Mouse (Mus musculus) erythroblast, embryonic 14.5 days (primary cell): ENCODE measurements around the gene Slc38a3. TPM values are rescaled to one million over a fixed set of nuclear protein-coding genes. Genes with fewer than 3 reads are reported as not detected.

Experiments
- H3K27me3 ChIP-seq: 2 replicates; pipeline ENCODE4 v1.6.1; 2012; ENCODE audit warnings: inconsistent platforms; ENCODE audit not compliant: control insufficient read depth
- H3K36me3 ChIP-seq: 2 replicates; pipeline ENCODE4 v1.6.1; 2012; ENCODE audit warnings: mild to moderate bottlenecking, inconsistent platforms; ENCODE audit not compliant: control insufficient read depth
- H3K4me1 ChIP-seq: 2 replicates; pipeline ENCODE4 v1.6.1; 2012; ENCODE audit warnings: inconsistent platforms; ENCODE audit not compliant: control insufficient read depth
- H3K4me3 ChIP-seq: replicated peaks from 2 replicates; pipeline ENCODE3; 2012; ENCODE audit warnings: moderate library complexity, mild to moderate bottlenecking, inconsistent platforms
- H3K9me3 ChIP-seq: 2 replicates; pipeline ENCODE4 v1.6.1; 2012; ENCODE audit warnings: low read length, inconsistent platforms, mixed read lengths; ENCODE audit not compliant: control insufficient read depth
- GATA1 ChIP-seq: IDR thresholded peaks from 2 replicates; pipeline ENCODE4 v1.6.1; 2012; ENCODE audit warnings: low read length, inconsistent platforms, mixed read lengths
- TAL1 ChIP-seq: IDR thresholded peaks from 3 replicates; pipeline ENCODE4 v1.6.1; 2012; ENCODE audit warnings: low read length, inconsistent platforms, mixed read lengths
- polyA plus RNA-seq: library from polyadenylated mRNA; stranded (reverse); fragments of >175 nt; gene quantifications from 2 replicates; pipeline ENCODE4 v1.2.3, GENCODE M21; 2012

The Slc38a3 gene
- polyA plus RNA-seq, 1 experiment = 0.05 TPM

DNA sequence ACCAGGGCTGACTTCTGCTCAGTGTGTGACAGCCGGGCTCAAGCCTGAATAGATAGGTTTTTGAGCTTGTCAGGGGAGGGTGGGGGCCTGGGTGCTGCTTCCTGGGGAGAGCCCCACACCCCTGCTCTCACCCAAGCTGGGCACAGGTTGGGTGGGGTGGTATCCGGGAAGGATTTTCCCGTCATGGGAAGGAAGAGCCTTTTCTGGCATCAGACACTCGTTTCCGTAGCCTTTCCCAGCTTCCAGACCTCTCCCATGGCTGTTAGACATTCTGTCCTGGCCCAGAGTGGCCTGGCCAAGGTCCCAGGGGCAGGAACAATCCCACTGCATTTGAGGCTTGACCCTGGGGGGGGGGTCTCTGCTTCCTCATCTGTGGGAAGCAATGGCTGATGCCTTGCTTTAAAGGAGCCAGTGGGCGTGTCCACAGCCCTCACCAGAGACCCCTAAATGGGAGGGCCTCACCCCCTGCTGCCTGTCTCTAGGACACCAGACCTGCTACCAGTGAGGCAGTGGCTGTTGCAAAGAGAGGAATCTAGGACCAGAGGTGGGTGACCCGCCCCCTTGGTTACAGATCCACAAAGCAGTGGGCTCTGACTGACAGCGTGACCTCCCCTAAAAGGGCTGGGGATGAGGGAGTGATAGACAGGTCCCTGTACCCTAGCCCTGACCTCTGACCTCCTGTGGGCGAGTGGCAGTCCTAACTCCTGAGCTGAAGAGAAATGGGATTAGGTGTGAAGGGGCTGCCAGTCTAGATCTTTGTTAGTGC is 27.7 kb upstream of the Slc38a3 start:
- Histone ChIP-seq H3K27me3 (peaks cover 17% of the 10 kb centered on the region), H3K4me1 (peaks cover 15% of the 10 kb centered on the region), H3K9me3 (no peaks in the 10 kb centered on the region), H3K4me3 (no peak overlapping the region), H3K36me3 (no peaks in the 10 kb centered on the region)
- TF ChIP-seq TAL1 = no peak
- no peak for TF ChIP-seq GATA1

DNA sequence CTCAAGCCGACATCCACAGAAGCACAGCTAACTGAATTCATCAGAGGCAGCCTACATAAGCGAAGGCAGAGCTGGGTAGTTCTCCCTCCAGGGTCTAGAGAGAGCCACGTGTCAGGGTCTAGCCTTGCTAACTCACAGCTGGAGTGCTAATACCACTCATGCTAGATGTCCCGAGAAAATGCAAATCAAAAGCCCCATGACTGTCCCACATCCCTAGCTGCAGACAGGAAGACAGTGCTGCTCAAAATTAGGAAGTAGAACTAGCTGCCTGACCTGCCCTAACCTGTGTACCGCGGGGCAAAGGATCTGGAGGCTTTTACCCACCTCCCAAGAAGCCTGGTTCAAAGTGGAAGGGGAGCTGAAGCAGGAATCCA is 26.8 kb upstream of the Slc38a3 start:
- H3K9me3 ChIP-seq = no peaks in the 10 kb centered on the region
- H3K27me3 ChIP-seq = peaks cover 17% of the 10 kb centered on the region
- TF ChIP-seq TAL1 = no peak
- TF ChIP-seq GATA1 = no peak
- H3K4me3 ChIP-seq = no peak overlapping the region
- no peaks in the 10 kb centered on the region for H3K36me3 ChIP-seq
- H3K4me1 ChIP-seq = peaks cover 15% of the 10 kb centered on the region

DNA sequence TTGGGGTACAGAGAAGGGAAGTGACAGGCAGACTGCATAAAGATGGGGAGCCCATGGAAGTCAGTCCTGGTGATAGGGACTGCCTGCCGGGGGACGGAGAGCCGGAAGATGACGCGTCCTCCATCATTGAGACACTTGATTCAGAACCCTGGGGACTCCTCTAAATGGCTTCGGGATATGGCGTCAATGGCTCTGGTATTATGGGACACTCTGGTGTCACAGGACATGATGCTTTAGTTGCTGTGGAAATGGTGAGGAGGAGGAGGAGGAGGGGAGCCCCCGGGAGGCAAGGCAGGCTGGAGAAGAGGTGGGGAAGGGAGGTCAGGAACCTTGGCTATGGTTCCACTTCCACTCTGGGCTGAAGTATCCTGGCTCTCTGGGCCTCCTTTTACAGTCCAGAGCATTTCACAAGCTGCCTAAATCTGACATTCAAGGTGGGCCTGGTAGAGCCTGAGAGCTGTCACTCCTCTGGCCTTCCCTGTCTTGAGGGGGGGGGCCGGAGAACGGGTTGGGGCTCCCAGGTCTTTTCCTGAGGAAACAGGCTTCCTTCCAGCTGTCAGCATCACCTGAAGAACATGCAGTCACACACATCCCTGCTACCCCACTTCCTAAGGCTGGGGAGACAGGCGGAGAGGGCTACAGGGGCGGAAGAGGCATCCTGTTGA is 26.2 kb upstream of the Slc38a3 start:
- Histone ChIP-seq H3K9me3 (no peaks in the 10 kb centered on the region), H3K4me1 (peaks cover 15% of the 10 kb centered on the region), H3K4me3 (no peak overlapping the region), H3K27me3 (peaks cover 15% of the 10 kb centered on the region), H3K36me3 (no peaks in the 10 kb centered on the region)
- TF ChIP-seq GATA1 (no peak), TAL1 (no peak)

DNA sequence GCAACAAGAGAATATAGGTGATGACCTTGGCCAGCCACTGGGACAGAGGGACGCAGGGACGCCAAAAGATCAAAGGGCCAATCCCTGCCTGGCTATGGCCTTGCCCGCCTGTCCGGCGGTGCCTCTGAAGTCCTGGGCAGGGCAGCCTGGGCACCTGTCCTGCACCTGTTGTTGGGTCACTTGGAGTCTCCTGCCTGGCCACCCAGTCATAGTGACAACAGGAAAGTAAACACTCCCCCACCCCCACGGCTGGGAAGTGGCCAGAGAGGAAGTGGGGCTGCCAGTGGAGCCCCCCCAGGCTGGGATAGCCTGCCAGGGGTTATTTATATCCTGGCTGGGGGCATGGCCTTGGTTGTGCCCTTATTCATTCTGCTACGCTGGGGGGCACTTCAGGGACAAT is 25.3 kb upstream of the Slc38a3 start:
- H3K27me3 ChIP-seq = peaks cover 15% of the 10 kb centered on the region
- H3K4me1 ChIP-seq = peaks cover 15% of the 10 kb centered on the region
- no peaks in the 10 kb centered on the region for H3K36me3 ChIP-seq
- TF ChIP-seq TAL1 (no peak), GATA1 (no peak)
- H3K9me3 ChIP-seq = no peaks in the 10 kb centered on the region
- no peak overlapping the region for H3K4me3 ChIP-seq

DNA sequence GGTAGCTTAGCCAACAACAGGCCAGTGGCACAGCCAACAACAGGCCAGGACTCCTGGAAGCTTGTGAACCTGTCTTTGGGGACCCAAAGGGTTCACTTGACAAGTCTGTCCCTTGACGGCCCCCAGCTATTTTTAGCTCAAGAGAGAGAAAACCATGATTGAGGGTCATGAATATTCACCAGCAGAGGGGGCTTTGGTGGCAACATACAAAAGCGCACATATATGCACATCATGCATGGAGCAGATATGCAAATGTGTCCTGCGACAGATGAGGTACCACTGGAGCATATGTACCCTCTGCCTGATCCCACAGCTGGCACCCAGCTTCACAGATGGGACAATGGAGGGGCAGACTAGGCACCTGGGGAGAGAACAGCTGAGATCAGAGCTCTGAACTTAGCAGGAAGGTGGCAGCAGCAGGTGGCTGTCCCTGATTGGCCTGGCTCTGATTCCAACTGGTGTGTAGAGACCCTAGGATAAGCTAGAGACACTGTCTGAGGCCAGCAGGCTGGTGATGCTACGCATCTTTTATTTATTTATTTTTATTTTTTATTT is 24.2 kb upstream of the Slc38a3 start:
- Histone ChIP-seq H3K9me3 (no peaks in the 10 kb centered on the region), H3K4me3 (no peak overlapping the region), H3K4me1 (peaks cover 15% of the 10 kb centered on the region), H3K27me3 (peaks cover 8% of the 10 kb centered on the region), H3K36me3 (no peaks in the 10 kb centered on the region)
- no peak for TF ChIP-seq GATA1
- TF ChIP-seq TAL1 = no peak

DNA sequence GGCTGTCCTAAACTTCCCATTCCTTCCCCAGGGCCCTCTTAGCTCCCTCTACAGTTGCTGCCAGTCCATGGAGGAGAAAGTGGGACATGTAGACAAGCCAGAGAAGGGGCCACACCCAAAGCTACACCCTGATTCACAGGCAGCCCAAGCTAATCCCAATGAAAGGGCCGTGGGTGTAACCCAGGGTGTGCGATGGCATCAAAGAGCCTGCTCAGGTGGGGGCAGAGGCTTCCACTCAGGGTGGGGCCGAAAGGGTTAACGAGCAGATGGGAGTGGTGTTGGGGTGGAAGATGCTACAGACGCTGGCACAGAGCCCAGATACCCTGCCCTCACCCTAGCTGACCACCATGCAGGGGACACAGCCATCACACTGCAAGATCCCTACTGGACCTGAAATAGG is 23.5 kb upstream of the Slc38a3 start:
- no peaks in the 10 kb centered on the region for H3K36me3 ChIP-seq
- peaks cover 8% of the 10 kb centered on the region for H3K27me3 ChIP-seq
- TF ChIP-seq TAL1 (no peak), GATA1 (no peak)
- H3K4me3 ChIP-seq = no peak overlapping the region
- H3K4me1 ChIP-seq = peaks cover 15% of the 10 kb centered on the region
- no peaks in the 10 kb centered on the region for H3K9me3 ChIP-seq

DNA sequence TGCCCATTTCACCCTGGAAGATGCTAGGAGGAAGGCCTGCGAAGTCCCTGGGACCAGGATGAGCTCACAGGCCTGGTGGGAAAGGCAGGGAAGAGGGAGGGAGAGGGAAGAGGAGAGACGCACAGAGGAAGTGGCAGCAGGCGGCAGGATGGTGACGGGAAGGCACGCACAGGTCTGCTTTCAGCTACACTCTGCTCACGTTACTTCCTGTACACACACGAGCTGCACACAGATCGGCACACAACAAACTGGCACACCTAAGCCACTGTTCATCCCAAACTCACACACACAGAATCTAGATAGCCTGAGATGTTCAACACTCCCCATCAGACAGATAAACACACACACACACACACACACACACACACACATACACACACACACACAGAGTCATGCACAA is 21.1 kb upstream of the Slc38a3 start:
- Histone ChIP-seq H3K36me3 (no peaks in the 10 kb centered on the region), H3K4me3 (no peak overlapping the region), H3K4me1 (peaks cover 15% of the 10 kb centered on the region), H3K27me3 (peaks cover 4% of the 10 kb centered on the region), H3K9me3 (no peaks in the 10 kb centered on the region)
- TF ChIP-seq GATA1 (no peak), TAL1 (no peak)

DNA sequence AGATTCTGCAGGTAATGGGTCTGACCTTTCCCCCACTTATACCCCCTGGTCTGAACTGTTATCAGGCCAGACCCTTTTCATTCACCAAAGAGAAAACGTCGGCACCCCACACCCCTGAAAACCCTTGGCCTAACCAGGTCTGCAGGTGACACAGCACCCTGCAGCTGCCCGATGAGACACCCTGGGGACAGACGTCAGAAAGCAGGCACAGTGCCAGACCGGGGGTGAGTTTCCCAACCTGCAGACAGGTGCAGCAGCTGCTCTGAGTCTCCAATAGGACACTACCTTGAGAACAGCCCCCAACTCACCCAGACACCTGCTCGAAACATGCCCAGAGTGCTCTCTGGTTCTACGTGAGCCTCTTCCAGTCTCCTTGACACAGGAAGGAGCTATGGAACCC is 19.6 kb upstream of the Slc38a3 start:
- H3K4me1 ChIP-seq = peaks cover 15% of the 10 kb centered on the region
- H3K36me3 ChIP-seq = no peaks in the 10 kb centered on the region
- no peak overlapping the region for H3K4me3 ChIP-seq
- TF ChIP-seq GATA1 = no peak
- no peak for TF ChIP-seq TAL1
- no peaks in the 10 kb centered on the region for H3K9me3 ChIP-seq
- peaks cover 6% of the 10 kb centered on the region for H3K27me3 ChIP-seq

DNA sequence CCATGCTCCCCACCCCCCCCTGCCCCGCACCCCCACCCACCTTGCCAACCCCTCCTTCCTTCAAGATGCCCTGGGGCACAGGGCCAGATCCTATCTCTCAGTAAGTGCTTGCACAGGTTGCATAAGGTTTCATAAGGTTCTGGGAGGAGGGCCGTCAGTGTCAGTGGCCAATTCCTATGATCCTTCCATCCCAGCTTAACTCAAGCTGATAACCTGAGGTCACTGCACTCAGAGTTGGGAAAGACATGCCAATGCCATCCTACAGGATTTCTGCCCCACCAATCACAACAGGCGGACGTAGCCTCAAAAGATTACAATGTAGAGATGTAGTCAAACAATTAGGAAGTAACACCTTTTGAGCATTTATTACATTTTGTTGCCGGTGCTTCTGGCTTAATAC is 19.1 kb upstream of the Slc38a3 start:
- peaks cover 14% of the 10 kb centered on the region for H3K4me1 ChIP-seq
- no peak overlapping the region for H3K4me3 ChIP-seq
- no peaks in the 10 kb centered on the region for H3K9me3 ChIP-seq
- TF ChIP-seq TAL1 (no peak), GATA1 (no peak)
- no peaks in the 10 kb centered on the region for H3K36me3 ChIP-seq
- H3K27me3 ChIP-seq = peaks cover 6% of the 10 kb centered on the region
